Mouse (Mus musculus) CD4-positive, CD25-positive, alpha-beta regulatory T cell (primary cell): ENCODE measurements around the gene Ppox. TPM values are rescaled to one million over a fixed set of nuclear protein-coding genes. Genes with fewer than 3 reads are reported as not detected.

Source experiments
- polyA plus RNA-seq: library from polyadenylated mRNA; unstranded; fragments of 100-300 nt; shearing (Covaris generic); gene quantifications from one replicate; pipeline ENCODE4 v1.2.1, GENCODE M21; 2017

Ppox gene
- 83.9 TPM for polyA plus RNA-seq

DNA sequence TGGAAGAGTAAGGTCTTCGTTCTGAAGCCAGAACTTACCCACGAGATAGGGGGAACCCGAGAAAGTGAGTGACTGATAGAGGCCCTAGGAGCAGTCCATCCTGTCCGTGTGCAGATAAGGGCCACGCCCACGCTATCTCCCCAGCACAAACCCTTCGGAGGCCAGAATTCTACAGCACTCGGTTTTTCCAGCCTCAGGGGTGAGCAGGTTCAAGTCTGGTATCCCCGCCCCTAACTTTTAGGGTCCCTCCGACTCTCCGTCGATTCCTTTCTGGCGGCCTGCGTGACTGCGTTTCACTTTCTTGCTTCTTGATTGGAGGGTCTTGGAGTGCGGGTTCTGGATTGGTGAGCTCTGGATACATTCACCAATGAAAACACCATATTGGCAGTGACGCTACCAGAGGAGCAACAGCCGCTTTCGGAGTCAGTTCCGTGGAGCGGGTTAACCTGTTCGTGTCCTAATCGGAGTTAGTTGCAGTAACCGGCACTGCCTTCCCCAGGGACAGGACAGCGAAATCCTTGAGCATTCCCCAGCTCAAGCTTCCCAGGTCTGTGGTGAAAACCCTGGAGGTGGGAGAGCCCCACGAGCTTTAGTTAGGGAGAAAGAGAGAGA lies at the start of gene Ppox:
Gene Ppox, minus strand, starts transcription at position 271 of the 612 bp plus-strand sequence.

DNA sequence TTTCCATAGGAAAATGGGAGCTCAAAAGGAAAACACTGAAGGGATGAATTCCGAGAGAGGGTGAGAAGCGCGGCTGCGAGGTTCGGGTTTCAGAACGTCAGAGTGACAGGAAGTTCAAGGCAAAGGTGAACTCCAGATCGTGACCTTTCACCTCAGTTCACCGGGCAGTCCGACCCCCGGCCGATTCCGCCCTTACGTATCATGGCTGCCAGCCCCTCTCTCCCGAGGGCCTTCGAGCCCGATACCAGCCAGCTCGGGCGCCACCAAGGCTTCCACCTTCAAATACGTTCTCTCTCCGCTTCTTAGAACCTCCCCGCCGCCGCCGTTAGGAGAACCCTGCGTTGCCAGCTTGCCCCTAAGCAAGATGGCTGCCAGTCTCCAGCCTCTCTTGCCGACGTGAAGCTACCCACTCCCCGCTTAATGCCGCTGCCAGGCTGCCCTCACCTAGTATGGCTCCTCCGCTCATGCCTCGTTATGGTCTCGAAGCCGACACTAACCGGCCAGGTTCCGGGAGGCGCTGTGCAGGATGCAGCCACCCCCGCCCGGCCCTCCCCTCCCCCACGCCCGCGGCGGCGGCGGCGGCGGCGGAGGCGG lies 48.0 kb upstream of the Ppox start, which contains the start of gene Dedd:
Gene Dedd, plus strand, starts transcription at position 307 of the 594 bp plus-strand sequence.

DNA sequence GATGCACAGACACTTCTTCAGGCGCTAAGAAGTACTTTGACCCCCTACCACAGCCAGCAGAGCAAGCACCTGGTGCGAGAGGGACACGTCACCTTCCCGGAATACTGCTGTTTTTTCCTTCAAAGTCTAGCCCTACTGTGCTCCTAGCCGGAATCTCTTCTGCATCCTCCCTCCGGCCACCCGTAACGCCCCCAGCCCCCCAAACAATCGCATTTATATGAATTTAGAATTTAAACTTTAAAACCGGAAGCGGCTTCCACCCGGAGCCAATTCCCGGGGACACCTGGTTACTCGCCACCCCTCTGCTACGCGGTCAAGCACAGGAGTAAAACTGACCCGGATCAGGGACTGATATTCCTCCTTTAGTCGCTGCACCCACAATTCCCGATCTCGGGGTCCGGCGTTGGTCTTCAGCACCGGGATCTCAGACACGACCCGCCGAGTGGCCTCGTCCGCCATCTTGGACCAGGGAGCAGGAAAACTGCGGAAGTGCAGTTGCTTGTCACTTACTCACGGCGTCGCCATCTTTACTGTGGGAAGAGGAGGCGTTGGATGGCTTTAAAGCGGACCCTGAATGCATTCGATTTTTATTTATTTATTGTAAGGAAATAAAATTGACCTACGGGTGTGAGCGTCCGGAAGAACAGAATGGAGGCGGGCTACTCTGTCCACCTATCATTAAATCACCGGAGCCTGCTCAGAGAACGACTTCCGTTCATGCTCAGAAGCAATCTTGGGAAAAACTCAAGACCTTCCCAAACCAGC lies 13.5 kb upstream of the Ppox start, which contains the start of gene Ufc1:
Gene Ufc1, minus strand, starts transcription at position 727 of the 765 bp plus-strand sequence.

DNA sequence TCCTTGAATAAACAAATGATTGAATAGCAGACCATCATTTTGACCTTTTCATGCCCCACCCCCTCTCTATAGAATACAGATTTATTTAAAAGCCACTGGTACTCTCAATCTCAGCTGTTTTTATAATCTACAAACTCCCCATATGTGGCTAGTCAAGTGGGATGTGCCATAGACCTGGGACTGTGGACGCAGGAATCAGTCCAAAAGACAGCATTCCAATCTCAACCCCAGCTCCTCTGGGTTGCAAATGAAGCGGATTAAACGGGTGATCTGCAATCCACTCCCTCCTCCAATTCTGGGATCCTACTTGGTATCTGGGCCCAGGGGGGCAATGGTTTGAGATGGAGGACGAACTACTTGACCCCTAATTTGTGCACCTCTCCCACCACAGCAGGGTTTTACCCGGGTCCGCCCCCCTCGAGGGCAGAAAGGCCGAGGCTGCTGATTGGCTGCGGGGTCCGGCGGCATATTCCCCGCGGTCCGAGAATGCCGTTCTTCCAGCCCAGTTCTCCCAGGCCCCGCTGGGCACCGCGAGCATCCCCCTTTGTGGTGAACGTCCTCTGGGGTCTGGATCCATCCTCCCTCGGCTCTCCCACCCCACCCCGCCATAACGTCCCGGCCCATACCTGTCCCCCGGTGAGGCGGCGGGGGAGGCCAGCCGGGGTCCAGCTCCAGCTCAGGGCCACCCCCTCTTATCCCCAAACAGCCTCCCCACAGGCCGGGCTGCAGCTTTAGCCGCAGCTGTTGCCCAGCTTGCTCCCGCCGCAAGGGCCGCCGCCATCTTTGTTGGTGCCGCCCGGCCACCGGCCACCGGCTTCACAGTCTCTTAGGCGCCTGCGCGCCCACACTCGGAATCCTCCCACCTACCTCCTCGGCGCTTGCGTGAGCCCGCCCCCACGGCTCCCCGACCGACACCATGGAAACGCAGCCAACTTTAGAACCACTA lies 6.4 kb upstream of the Ppox start, which contains the start of gene Usp21:
Gene Usp21, minus strand, starts transcription at position 856 of the 946 bp plus-strand sequence.

DNA sequence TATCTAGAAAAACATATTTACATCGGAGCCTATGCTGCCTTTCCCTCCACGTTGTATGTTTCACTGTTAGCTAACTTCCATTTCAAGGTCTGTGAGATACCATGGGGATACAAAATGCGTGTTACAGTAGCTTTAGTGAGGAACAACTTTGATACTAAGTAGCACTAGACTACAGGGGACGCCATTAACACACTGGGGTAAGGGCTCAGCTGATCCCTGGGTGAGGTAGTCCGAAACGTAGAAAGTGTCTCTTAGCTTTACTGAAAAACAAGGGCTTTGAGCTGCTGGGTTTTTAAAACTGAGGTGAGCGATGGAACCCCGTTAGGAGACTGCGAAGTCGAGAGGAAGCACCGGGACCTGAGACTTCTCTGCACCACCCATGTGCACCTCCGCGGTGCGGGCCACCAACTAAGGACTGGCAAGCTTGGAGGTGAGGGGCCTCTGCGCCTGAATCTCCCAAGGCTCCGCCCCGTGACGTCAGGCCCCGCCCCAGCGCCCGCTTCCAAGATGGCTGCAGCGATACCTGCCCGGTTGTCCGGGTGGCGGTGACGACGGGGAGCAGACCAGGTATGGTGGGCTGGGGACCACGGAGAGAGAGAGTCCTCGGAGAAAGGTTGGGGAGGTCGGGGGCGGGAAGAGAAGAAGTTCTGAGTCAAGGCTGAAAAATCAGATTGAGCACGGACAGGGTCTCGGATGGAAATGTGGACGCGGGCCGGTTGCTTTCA lies 11.0 kb downstream of the Ppox start, which contains the start of gene B4galt3:
Gene B4galt3, plus strand, starts transcription at position 481 of the 725 bp plus-strand sequence.

DNA sequence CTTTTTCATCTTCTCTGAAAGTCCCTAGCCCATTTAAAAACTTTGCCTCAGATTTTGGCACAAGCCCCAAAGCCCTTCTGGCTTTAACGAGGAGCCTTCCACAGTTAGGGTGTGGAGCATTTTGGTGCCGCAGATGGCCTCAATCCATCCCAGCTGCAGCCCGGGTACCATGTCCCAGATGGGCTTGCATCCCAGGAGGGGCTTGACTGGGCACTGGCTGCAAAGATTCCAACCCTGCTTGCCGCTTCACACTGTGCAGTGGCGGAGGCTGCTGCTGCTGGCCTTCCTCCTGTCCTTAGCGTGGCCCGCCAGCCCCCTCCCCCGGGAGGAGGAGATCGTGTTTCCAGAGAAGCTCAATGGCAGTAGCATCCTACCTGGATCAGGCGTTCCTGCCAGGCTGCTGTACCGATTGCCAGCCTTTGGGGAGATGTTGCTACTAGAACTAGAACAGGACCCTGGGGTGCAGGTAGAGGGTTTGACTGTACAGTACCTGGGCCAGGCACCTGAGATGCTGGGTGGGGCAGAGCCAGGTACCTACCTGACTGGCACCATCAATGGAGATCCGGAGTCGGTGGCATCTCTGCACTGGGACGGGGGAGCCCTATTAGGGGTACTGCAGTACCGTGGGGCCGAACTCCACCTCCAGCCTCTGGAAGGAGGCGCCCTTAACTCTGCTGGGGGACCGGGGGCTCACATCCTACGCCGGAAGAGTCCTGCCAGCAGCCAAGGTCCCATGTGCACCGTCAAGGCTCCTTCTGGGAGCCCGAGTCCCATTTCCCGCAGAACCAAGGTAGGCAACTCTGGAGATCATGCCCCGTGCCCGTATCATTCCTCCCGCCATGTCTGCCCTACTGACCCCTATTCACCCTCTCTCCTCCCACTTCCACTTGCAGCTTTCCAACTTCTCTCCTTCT lies 30.0 kb downstream of the Ppox start, which contains the start of gene Ndufs2:
Gene Ndufs2, minus strand, starts transcription at position 709 of the 914 bp plus-strand sequence.

DNA sequence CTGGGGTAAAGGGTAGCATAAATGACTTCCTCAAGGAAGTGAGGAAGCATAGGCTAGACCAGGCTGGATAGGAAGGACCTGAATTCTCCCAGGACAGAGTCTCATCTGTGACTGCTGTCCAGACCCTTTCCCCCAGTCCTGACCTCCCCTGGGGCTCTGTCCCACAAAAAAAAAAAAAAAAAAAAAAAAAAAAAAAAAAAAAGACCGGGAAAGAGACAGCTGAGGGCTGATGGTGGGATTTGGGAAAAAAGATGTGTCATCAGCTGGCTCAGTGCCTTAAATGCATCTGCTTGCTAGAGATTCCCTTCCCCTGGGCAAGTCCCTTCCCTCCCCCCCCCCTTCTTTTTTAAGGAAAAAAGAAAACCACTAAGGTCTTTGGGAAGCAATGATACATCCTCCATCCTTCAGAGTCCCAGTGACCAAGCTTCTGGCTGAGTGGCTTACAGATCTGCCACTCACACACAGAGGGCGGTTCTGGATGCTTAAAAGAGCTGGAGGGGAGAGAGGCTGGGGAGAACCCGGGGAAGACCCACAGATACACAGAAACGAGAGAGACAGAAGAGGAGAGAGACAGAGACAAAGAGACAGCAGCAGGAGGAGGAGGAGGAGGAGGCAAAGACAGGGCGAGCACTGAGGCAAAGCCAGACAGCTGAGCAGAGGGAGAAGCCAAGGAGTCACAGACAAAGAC lies 30.9 kb downstream of the Ppox start, which contains the start of gene Adamts4:
Gene Adamts4, plus strand, starts transcription at position 509 of the 688 bp plus-strand sequence.

DNA sequence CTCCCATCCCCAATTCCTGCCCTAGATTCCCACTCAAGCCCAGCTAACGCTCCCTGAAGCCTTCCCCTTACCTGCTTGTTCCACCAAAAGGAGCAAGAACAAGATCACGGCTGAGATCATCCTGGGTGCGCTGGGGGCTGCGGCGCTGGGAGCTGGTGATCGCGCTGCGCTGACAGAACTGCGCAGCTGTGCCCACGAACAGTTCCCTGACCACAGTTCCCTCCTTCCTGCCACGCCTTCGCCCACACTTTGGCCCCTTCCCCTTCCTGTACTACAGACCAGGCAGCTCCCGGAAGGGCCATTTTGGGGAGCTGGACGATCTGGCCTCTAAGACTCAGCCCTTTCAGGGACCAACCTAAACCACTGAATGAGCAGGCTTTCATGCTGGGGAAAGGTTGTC lies 46.9 kb downstream of the Ppox start, which contains the start of gene Fcer1g:
Gene Fcer1g, minus strand, starts transcription at position 240 of the 400 bp plus-strand sequence.

Other genes with a start within 250 kb of the Ppox start
- 1.6 TPM for gene Fcgr3, start 216.3 kb downstream of the Ppox start, polyA plus RNA-seq
- 1.2 TPM for gene Cfap126, start 167.3 kb downstream of the Ppox start, polyA plus RNA-seq
- 159 TPM for gene Sdhc, start 130.6 kb downstream of the Ppox start, polyA plus RNA-seq
- not detected for gene Mpz, start 130.5 kb downstream of the Ppox start, polyA plus RNA-seq
- gene Pcp4l1, start 84.9 kb downstream of the Ppox start, polyA plus RNA-seq, result not detected
- gene Nr1i3, start 67.2 kb downstream of the Ppox start, polyA plus RNA-seq, result 0.36 TPM
- gene Tomm40l, start 58.7 kb downstream of the Ppox start, polyA plus RNA-seq, result 34.9 TPM
- gene Apoa2, start 56.1 kb downstream of the Ppox start, polyA plus RNA-seq, result not detected
- gene Fcer1g, start 46.8 kb downstream of the Ppox start, polyA plus RNA-seq, result 5.2 TPM
- 0.12 TPM for gene Adamts4, start 30.8 kb downstream of the Ppox start, polyA plus RNA-seq
- 181 TPM for gene Ndufs2, start 29.8 kb downstream of the Ppox start, polyA plus RNA-seq
- gene B4galt3, start 10.9 kb downstream of the Ppox start, polyA plus RNA-seq, result 43.3 TPM
- 61.2 TPM for gene Usp21, start 6.8 kb upstream of the Ppox start, polyA plus RNA-seq
- gene Ufc1, start 13.8 kb upstream of the Ppox start, polyA plus RNA-seq, result 54.1 TPM
- 45.6 TPM for gene Dedd, start 48.0 kb upstream of the Ppox start, polyA plus RNA-seq
- gene Nit1, start 64.5 kb upstream of the Ppox start, polyA plus RNA-seq, result 48.6 TPM
- gene Pfdn2, start 64.5 kb upstream of the Ppox start, polyA plus RNA-seq, result 93.6 TPM
- gene Klhdc9, start 79.6 kb upstream of the Ppox start, polyA plus RNA-seq, result 0.29 TPM
- 0.07 TPM for gene Nectin4, start 88.9 kb upstream of the Ppox start, polyA plus RNA-seq
- gene Arhgap30, start 107.8 kb upstream of the Ppox start, polyA plus RNA-seq, result 190 TPM
- gene Usf1, start 130.1 kb upstream of the Ppox start, polyA plus RNA-seq, result 75.0 TPM
- 3.2 TPM for gene Tstd1, start 137.7 kb upstream of the Ppox start, polyA plus RNA-seq
- 0.26 TPM for gene F11r, start 156.3 kb upstream of the Ppox start, polyA plus RNA-seq
- gene Alyref2, start 222.3 kb upstream of the Ppox start, polyA plus RNA-seq, result 11.0 TPM